Mouse (Mus musculus) lung, postnatal 36 days (tissue): ENCODE data around the gene Dhx32.
A peak's percentile ranks its signal among the peaks of the same experiment; 100 is the strongest.

Experiments used
- DNase-seq: peaks from one replicate; pipeline ENCODE4 v3.0.0; 2022; ENCODE audit warnings: mixed read lengths

Gene Dhx32

DNA sequence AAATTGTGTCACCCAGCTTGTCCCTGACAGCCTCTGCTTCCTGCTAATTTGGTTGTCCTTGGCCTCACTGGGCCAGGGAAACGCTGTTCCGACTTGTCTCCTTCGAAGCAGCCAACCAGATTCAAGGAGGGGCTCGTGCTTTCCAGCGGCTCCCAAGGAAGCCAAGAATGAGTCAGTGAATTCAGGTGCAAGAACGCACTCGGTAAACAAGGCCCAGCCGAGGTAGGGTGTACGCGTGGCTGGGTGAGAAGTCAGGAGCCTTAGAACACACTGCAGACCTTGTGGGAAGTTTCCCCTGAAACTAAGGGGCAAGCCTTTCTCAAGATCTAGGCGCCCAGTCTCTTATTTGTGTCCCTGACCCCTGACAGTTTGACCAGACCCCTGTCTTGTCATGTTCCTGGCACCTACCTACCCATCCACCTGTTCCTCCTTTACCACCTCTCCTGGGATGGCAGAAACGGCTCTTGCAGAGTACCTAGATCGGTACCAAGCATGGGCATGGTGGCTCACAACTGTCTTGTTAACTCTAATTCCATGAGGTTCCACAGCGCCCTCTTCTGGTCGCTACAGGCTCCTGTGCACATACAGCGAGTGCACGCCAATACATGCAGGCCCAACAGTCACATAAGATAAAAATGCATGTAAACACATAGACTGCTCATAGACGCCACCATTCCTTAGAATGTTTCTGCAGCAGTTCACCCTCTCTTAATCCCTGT, at the start of gene Dhx32:
TSS of gene Dhx32 (minus strand) at position 10 of the 719 bp plus-strand sequence.
- DNase-seq, result peak; percentile 89

DNA sequence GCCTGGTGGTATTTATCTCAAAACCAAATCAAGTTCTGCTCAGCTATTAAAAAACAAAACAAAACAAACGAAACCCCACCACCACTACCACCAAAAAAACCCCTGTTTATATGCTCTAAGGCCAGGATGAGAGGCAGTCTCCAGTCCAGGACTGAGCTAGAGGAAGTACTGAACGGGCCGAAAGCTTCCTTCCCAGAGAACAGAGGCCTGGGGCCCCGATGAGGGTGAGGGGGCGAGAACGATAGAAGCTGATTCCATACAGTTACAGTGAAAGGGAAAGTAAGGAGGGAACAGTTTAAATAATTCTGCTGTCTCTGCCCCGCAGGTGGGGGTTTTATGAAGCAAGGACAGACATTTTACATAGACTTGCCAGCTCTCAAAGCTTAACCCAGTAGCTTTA, 47.1 kb upstream of the Dhx32 start:
- no peak for DNase-seq

DNA sequence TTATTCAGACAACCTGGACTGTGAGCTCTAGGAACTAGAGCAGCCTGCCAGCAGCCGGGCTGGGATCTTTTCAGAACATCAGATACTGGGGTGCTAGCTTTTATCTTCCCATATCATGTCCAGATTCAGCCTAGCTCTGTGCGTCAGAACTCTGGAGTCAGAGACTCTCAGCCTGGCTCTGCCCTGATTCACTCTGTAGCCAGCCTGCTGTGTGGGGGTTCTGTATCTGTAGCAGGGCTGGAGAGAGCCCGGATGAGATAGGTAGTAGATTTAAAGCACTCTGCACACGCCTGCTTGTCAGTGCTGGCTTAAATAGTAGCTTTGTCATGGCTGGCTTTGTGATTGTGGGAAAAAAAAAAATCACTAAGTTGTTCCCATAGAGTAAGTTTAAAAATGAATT, 46.0 kb upstream of the Dhx32 start:
- no peak for DNase-seq

DNA sequence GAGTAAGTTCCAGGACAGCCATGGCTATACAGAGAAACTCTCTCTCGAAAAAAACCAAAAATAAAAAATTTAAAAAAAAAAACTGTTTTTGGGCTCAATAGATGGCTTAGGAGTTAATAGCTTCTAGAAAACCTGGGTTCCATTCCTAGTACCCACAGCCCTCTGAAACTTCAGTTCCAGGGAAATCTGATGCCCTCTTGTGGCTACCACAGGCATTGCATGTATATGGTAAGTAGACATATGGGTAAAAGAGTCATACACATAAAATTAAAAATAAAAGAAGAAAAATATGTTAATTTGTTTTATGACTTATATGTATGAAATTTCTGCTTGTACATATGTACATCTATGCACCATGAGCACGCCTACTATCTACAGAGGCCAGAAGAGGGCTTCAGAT, 42.1 kb upstream of the Dhx32 start:
- DNase-seq, result peak; percentile 46

DNA sequence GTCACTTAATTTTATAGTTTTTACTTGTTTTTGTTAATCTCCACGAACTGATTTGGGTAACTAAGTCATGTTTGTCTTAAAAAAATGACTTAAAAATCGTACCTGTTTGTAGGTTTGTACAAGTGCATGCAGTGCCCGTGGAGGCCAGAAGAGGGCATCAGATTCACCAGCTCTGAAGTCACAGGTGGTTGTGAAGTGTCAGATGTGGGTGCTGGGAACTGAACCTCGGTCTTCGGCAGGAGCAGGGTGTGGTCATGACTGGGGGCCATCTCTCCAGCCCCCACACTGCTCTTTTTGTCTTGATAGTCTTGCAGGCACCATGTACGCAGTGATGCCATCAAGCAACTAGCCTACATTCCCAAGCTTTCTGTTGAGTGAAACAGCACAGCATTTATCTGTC, 41.2 kb upstream of the Dhx32 start:
- no peak for DNase-seq

DNA sequence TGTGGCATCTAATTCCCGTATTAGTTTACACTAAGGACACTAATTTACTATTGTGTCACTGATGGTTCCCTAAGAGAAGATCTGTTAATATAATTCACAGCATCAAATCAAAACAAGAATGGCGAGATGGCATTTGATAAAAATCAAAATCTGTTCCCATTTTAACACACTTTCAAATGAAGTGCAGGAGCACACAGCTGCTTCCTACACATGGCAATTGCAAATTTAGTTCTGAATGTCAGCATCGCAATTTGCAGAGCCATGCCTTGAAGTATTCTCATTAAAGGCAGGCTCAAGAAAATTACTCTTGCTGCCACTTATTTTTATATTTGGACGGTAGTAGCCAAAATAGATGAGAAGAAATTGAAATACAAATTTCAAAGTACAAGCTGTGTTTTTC, 30.8 kb upstream of the Dhx32 start:
- no peak for DNase-seq

DNA sequence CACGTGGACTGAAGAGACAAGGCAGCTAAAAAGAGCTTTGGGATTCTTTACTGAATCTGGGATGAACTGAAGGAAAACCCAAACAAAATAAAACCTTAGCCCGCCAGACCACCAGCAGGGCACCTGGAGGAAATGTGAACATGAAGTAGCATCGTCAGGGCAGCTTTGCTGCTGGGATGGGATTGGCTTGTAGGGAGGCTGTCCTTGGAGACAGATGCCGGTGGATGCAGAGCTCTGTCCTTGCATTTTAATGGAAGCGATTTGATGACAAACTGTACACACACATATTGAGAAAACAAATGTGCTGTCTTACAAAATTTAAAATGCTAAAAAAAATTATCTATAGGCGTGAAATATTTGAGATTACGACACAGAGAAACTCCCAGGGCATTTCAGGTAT, 30.4 kb upstream of the Dhx32 start:
- DNase-seq, result no peak

DNA sequence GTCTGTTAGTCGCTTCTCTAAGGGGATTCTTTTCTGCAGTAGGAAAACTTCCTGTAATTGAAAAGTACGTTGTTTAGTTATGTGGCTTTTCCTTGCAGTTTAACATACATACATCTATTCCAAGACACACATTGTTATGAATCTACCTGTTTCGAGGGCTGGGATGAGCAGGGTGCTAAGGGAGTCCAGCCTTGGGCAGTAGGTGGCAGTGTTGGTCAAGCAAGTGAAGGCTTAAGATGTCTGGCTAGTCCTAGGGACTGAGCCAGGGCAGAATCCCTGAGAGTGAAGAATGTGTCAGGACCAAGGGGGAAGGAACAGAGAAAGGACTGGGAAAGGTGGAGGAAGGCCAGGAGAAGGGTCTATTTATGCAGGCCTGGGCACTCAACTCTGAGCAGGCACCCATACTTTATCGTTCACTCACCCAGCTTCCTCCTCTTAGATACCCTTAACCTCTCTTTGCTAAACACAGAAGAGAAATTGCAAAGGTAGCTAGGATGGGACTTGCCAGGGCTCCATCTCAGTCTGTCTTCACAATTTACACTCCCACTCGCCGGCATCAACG, 23.2 kb upstream of the Dhx32 start:
- peak; percentile 78 for DNase-seq

DNA sequence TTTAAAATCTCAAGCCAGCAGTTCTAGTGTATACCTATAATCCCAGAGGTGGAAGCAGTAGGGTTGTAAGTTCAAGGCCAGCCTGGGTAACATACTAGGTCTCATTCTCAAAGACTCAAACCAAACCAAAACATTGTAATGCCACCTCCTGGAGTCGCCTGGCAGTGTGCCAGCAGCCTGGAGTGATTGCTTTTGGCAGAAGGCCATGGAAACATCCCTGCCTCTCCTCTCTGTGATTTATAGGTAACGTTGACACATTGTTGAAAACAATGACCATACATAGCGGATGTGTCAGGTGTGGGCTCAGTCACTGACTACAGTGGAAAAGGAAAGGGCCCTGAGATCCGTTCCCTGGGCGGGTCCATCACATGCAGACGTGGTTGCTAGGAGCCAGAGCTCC, 19.3 kb upstream of the Dhx32 start:
- no peak for DNase-seq

DNA sequence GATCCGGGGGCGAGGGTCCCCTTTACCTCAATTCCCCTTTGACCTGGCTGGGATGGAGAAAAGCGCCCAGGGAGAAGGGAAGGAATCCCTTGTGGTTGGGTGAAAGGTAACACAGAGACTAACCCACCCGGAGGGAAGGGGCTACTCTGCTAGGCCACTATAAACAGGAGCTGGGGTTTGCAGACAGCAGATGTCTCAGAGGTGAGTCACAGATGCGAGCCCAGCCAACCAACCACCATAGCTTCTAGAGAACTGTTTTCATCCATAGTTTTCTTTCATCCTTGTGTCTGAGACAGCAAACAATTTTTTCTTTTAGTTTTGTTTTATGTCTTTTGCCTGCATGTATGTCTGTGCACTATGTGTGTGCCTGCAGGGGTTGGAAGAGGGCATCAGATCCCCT, 17.4 kb upstream of the Dhx32 start:
- no peak for DNase-seq

DNA sequence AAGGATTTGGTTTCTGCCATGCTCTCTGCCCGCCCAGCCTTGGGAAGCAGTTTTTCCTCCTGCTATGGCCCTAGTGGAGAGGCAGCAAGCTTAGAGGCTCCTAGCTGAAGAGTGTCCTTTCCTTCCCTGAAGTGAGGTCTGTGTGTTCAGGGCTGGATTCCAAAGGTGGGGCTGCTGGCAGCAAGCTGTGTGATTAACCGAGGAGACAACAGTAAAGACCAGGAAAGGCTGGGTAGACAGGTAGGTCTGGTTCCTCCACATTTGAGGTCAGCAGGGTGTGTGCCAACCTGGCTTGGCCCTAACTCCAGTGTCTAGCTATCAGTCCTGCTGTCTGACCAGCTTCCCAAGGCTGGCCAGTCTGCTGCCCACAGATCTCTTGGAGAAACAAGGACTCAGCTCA, 12.2 kb upstream of the Dhx32 start:
- DNase-seq, result peak; percentile 39

DNA sequence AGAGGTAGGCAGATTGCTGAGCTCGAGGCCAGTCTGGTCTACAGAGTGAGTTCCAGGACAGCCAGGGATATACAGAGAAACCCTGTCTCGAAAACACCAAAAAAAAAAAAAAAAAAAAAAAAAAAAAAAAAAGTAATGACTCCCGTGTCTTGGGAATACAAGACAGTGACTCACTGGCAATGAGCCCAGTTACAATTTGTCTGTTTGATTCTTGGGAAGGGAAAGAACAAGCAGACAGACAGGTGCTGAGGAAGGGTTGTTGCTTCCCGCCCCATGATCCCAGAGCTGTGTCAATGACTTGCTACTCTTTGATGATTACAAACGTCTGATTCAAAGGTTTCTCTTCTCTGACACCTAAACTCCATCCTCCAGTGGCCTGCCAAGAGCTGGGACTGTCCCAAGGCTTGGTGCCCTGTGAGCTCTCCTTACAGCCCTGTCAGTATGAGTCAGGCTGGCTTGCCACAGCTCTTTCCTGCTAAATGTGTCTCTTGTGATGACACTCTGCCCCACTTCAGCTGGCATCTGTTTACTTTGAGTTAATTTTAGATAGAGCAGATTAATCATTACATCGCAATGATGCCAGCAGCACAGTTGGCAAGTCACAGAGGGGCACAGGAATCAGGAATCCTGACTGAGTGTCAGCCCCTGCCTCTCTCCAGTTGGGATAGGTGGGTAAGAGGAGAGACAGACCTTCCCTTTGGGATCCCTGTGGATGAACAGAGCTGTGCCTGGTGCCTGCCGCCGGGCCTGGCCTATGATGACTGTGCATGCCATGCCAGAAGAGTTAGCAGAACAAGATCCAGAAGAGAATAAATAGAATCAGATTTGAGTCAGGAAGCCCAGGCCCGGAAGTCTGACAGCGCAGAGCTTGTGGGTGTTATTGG, 11.0 kb upstream of the Dhx32 start:
- DNase-seq, result peak; percentile 25

DNA sequence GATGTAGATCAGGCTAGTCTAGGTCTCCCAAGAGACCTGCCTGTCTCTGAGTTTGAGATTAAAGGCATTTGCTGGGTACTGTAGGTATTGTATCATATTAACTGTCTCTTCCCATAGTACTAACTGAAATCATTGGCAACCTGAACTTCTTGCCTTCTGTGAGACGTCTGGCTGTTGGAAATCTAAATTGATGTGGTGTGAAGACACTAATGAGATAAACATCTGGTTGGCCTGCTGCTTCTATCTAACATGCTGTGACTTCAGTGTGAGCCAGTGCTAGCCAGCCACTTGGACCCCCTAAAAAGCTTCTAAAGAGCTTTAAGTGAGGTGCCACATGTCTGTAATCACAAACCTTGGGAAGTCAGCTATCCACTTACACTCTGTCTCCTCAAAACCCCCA, 10.2 kb upstream of the Dhx32 start:
- DNase-seq, result no peak

DNA sequence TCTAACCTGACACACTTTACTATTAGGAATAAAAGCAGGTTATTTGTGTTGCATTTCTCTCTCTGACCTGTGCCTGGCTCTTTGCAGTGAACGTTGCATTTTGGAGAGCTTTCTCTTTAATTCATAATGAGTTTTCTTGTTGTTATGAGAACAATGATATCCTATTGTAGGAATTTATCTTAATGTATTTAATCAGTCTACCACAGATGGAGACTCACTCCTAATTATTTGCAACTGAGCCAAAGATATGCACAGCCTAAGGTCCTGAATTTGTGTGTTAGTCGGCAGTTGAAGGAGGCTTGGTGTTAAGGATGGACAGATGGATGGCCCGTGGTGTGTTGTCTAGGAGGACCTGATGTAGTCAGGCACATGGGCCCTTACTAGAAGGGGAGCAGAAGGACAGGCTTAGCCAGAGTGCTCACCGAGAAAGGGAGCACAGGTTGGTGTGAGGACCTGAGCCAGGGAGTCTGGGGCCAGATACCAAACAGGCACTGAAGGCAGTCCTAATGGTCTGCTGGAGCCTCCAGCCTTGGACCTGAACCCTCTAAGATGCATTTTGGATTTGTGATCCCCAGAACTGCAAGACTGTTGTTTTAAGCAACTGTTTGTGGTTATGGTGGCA, 8.2 kb upstream of the Dhx32 start:
- DNase-seq, result no peak

DNA sequence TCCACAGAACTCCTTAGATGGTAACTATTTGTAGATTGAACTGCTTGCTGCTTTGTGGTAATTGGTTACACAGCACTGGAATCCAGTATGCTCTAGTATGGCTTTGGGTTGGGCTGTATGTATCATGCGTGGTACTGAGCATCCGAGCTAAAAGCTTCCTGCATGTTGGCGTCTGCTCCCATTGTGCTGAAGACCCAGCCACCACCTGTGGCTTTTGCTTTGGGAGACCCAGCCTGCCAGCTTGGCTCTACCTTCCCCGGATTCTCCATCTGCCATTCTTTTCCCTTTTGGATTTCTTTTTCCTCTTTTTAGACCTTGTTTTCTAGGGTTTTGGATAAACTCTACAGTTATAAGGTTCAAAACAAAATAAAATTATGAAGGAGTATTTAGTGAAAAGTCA, 7.6 kb upstream of the Dhx32 start:
- DNase-seq, result no peak

DNA sequence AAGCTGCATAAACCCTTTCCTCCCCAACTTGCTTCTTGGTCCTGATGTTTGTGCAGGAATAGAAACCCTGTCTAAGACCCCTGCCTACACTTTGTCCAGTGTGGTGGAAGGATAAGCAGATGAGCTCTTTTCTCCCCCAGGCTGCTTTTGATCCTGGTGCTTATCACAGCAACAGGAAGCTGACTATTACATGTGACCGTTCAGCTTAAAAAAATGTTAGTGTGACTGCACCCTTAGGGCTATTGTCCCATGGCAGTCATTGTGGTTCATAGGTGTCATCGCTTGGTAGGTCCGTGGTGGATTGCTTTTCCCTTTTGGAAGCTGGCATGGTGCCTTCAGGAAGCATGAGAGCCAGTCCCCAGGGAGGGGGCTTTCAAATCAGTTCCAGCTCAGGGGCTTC, 5.6 kb upstream of the Dhx32 start:
- DNase-seq, result no peak

DNA sequence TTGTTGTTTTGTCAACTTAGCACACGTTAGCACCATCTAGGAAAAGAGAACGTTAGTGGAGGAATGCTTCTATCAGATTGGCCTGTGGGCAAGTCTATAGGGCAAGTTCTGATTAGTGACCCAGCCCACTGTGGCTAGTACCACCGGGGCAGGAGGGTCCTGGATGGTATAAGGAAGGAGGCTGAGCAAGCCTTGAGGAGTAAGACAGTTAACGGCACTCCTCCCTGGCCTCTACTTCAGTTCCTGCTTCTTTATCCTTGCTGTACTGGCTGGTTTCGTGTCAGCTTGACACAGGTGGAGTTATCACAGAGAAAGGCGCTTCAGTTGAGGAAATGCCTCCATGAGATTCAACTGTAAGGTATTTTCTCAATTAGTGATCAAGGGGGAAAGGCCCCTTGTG, 5.0 kb upstream of the Dhx32 start:
- no peak for DNase-seq

DNA sequence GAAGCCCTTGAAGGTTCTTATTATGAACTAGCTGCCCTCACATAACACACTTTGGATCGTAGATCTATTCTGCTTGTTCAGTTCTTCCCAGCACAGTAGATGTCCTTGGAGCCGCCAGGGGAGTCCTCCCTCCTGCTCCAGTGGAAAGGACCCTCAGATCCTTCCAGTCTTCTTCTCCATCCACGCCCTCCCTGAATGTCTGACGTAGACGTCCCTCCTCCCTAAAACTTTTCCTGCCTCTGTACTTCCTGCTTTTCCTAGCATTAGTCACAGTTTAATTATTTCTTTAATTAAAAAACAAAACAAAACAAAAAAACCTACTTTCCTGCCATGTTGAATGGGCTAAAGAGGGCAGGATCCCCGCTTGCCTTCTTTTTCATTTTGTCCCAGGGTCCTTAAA, 535 bp downstream of the Dhx32 start:
- DNase-seq, result no peak

DNA sequence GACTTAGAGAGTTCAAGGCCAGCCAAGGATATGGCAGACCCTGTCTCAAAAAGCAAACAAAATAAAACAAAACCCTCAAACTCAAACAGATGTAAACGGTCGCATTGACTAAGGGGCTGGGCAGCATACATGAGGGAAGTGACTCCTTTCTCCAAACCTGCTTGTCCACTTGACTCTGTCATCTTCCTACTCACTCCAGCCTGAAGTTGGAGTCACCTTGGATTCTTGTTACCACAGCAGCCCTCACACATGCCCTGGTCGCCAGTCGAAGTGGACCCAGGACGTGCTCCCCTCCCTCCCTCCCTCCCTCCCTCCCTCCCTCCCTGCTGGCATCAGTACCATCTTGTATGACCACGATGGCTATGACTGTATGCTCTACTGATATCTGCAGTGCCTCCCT, 943 bp downstream of the Dhx32 start:
- DNase-seq, result no peak

DNA sequence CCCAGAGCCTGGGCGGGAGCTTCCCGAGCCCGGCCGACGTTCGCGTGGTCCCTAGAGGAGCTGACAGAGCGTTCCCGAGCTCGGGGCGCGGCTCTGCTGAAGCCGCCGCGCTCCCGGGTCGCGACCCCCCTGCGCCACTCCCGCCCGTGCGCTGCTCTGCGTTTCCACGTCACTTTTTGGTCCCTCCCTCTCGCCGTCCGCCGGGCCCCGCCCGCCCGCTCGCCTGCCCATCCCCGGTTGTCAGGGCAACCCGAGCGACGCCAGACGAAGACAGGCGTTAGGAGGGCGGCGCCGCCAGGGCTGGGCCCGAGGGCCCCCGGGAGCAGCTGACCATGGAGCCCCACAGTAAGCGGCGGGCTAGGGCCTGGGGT, 5.9 kb downstream of the Dhx32 start, which contains the start of gene Fank1:
TSS of gene Fank1 (plus strand) at position 236 of the 371 bp plus-strand sequence.
- DNase-seq, result peak; percentile 90

DNA sequence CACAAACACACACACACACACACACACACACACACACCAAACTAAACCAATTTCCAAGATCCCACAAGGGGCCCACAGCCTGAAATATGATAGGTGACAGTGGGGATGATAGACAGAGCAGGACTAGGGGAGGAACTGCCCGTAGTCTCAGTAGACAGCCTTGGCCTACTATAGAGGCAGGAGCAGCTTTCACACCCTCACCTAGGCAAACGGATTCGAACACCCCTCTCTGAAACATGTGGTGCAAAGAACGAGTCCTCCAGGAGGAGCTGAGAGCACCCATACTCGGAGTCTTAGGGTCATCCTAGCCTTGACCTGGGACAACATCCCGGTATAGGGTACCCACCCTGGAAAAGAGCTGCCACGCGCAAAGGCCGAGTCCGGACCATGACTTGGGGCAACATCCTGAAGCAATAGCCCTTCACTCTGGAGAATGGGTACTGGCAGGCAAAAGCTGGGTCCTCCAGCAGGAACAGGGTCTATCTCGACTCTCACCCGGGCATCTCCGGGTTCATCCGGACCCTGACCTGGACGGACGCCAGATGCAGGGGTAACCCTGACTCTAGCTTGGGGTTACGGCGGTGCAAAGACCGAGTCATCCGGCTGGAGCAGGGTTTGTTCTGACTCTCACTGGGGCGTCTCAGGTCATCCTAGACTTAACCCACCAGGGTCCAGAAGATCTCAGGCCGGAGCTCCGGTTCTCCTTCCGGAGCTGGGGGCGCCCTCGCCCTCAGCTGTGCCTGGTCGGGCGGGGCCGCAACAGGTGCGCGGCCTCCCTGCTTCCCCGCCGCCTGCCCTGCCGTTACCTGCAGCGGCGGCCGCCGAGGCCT, 6.5 kb downstream of the Dhx32 start:
- no peak for DNase-seq

DNA sequence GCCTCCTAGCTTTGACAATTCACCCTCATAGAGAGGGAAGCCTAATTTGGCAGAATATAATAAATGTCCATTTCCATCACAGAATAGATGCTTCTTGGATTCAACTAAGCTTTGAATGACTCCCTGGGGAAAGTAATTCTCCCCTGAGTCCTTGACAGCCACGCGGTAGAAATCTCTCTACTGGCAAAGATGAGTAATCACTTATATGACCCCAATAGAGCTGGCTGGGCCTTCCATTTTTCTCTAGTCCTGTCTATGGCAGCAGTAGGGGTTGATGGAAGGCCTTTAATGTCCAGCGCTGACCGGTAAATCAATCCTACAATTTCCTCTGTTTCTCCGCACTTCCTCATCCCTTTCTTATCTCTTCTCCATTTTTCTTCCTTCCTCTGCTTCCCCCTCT, 7.3 kb downstream of the Dhx32 start:
- no peak for DNase-seq

DNA sequence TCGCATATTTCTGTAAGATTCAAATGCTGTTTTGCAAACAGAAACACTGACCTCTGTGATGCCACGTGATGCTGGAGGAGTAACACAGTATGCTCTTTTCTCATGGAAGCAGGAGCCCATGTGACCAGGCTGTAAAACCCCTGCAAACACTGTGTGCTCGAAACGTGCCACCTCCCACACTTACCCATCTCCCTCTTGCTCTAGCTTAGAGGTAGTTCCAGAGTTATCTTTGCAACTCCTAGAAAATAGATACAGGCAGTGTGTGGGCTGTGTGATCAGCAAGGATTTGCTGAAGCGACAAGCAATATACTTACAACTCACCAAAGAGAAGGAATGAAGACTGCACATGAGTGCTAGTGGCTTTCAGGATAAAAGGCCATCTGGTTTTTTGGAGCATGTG, 14.0 kb downstream of the Dhx32 start:
- DNase-seq, result no peak
